Comparison of ENCODE assay signal across 8 mouse cellular contexts in genomic region chr5:124173012-124173985, GRCm38 (mm10). TPM values are rescaled to one million over a fixed set of nuclear protein-coding genes. Genes with fewer than 3 reads are reported as not detected.
DNase-seq lines count a peak whose midpoint lies in the region; ATAC-seq lines count a peak whose summit lies in the region.

No protein-coding gene starts in this region.

- no peak overlapping the region for H3K4me2 ChIP-seq in midbrain, embryonic 15.5 days
- H3K4me2 ChIP-seq in heart, embryonic 11.5 days: peak overlapping the region; percentile 2; the same call in 1 of the 2 replicates

- 68% methylated on average over 15 of the region's 15 CpGs for WGBS in midbrain, embryonic 15.5 days
- WGBS in midbrain, embryonic 10.5 days: 80% methylated on average over 15 of the region's 15 CpGs
- WGBS in heart, embryonic 11.5 days (ENCODE audit: insufficient replicate concordance): 49% methylated on average over 15 of the region's 15 CpGs

- H3K9me3 ChIP-seq in midbrain, embryonic 15.5 days: no peaks in the 10 kb centered on the region
- no peaks in the 10 kb centered on the region for H3K9me3 ChIP-seq in midbrain, embryonic 10.5 days (replicated peaks)
- H3K9me3 ChIP-seq in heart, embryonic 11.5 days (replicated peaks; ENCODE audit: control insufficient read depth, low read length): no peaks in the 10 kb centered on the region

- peak; percentile 48; the same call in 1 of the 2 replicates for ATAC-seq in midbrain, embryonic 15.5 days (replicated peaks)
- ATAC-seq in heart, embryonic 11.5 days (replicated peaks; ENCODE audit: insufficient number of reproducible peaks, low FRiP score, low TSS enrichment): peak; percentile 61
- ATAC-seq in CD4-positive, CD25-positive, alpha-beta regulatory T cell, adult 4 months: no peak

- intact Hi-C loops in left cerebral cortex, postnatal 10 days (cut with DNase I): no loop called here

- H3K27ac ChIP-seq in midbrain, embryonic 15.5 days: no peak overlapping the region
- H3K27ac ChIP-seq in midbrain, embryonic 10.5 days (replicated peaks): no peak overlapping the region; the same call in 1 of the 2 replicates
- H3K27ac ChIP-seq in heart, embryonic 11.5 days (ENCODE audit: low read depth, low read length): peak overlapping the region; percentile 88

- H3K4me1 ChIP-seq in midbrain, embryonic 15.5 days: peaks cover 7% of the 10 kb centered on the region; the same call in 1 of the 2 replicates
- peaks cover 44% of the 10 kb centered on the region for H3K4me1 ChIP-seq in midbrain, embryonic 10.5 days
- H3K4me1 ChIP-seq in heart, embryonic 11.5 days (ENCODE audit: control insufficient read depth, insufficient read depth, low read length): peaks cover 38% of the 10 kb centered on the region

- H3K27me3 ChIP-seq in midbrain, embryonic 15.5 days (replicated peaks): no peaks in the 10 kb centered on the region
- 0 out of 2 replicates have a peak, but pooled peaks cover under 1% of the 10 kb centered on the region for H3K27me3 ChIP-seq in midbrain, embryonic 10.5 days (ENCODE audit: low read depth, poor library complexity, severe bottlenecking)
- no peaks in the 10 kb centered on the region for H3K27me3 ChIP-seq in heart, embryonic 11.5 days (ENCODE audit: control insufficient read depth, insufficient read depth, low read length)

- H3K9ac ChIP-seq in midbrain, embryonic 15.5 days: no peak overlapping the region
- no peak overlapping the region for H3K9ac ChIP-seq in heart, embryonic 11.5 days (ENCODE audit: low read depth, low read length)

- H3K36me3 ChIP-seq in midbrain, embryonic 15.5 days (replicated peaks): no peaks in the 10 kb centered on the region
- H3K36me3 ChIP-seq in midbrain, embryonic 10.5 days: no peaks in the 10 kb centered on the region
- H3K36me3 ChIP-seq in heart, embryonic 11.5 days (ENCODE audit: control insufficient read depth, insufficient read depth, low read length): no peaks in the 10 kb centered on the region

- no peak overlapping the region for H3K4me3 ChIP-seq in midbrain, embryonic 15.5 days
- H3K4me3 ChIP-seq in midbrain, embryonic 10.5 days: no peak overlapping the region
- H3K4me3 ChIP-seq in heart, embryonic 11.5 days (ENCODE audit: low read depth, low read length): no peak overlapping the region

- DNase-seq in midbrain, embryonic 10.5 days (ENCODE audit: low spot score): no peak
- DNase-seq in cerebellum, postnatal 36 days: peak; percentile 94
- DNase-seq in left cerebral cortex, postnatal 10 days (ENCODE audit: extremely low spot score in 1 of 2, low spot score in 2 of 2): peak; percentile 63 to 82
- DNase-seq in right cerebral cortex, adult 18-20 months: peak; percentile 88
- no peak for DNase-seq in embryo, embryonic 9.5 days (ENCODE audit: extremely low spot score)

RNA-seq across cellular contexts. Expression of gene Arl6ip4, which starts 57.4 kb away (rescaled TPM):
- 79.6 and 81.1 TPM in 2 replicates for polyA plus RNA-seq in midbrain, embryonic 15.5 days (2015; fragmentation: Nextera tagmentation; extraction: Ambion mirVana)
- polyA plus RNA-seq in midbrain, embryonic 10.5 days (2016; fragmentation: Nextera tagmentation; extraction: Ambion mirVana): 123 and 132 TPM in 2 replicates
- 65.7 and 74.6 TPM in 2 replicates for polyA plus RNA-seq in heart, embryonic 11.5 days (2014; fragmentation: Nextera tagmentation; extraction: Ambion mirVana)
- total RNA-seq in left cerebral cortex, postnatal 10 days (2021): 10 to 100 TPM; 55.4 to 58.8 TPM
- 10 to 100 TPM; 48.7 to 61.0 TPM for polyA plus RNA-seq in CD4-positive, CD25-positive, alpha-beta regulatory T cell, adult 4 months (2017; shearing (Covaris generic))

Comparison
In these comparisons a context has a peak if more than half of its experiments do, and no peak if none do; other contexts are left out.
1. DNase-seq: peak in cerebellum, postnatal 36 days (2 of 2), left cerebral cortex, postnatal 10 days (2 of 2) and right cerebral cortex, adult 18-20 months (single experiment); none in midbrain, embryonic 10.5 days (single experiment) and embryo, embryonic 9.5 days (single experiment).